Mouse (Mus musculus): ENCODE results near the gene Cdc37. TPM values are rescaled to one million over a fixed set of nuclear protein-coding genes. Genes with fewer than 3 reads are reported as not detected.

Cdc37 gene
- polyA plus RNA-seq, 1 experiment from 2014 or later, result 161 TPM

- no peak for TF ChIP-seq EP300 (optimal IDR thresholded peaks at IDR 0.05)
- peak; percentile 45 for TF ChIP-seq CTCF (IDR thresholded peaks at IDR 0.05; ENCODE audit: low read depth)
- H3K9me3 ChIP-seq (ENCODE audit: control insufficient read depth, low read length), result no peaks in the 10 kb centered on the region
- WGBS, result 7% methylated on average over 26 of the region's 34 CpGs
- DNase-seq (ENCODE audit: low spot score) (peak; percentile 81), ATAC-seq (ENCODE audit: low FRiP score, low TSS enrichment) (peak; percentile 74)
- H3K36me3 ChIP-seq (ENCODE audit: control insufficient read depth, insufficient read depth, low read length), result no peaks in the 10 kb centered on the region
- peak overlapping the region; percentile 66 for H3K4me2 ChIP-seq (replicated peaks; ENCODE audit: low read depth)
- H3K4me3 ChIP-seq (ENCODE audit: low read depth, low read length), result peak overlapping the region; percentile 43
- H3K27ac ChIP-seq (replicated peaks), result no peak overlapping the region
- H3K4me1 ChIP-seq (replicated peaks; ENCODE audit: control insufficient read depth, insufficient read depth), result peaks cover 7% of the 10 kb centered on the region; the same call in 1 of the 2 replicates
- H3K9ac ChIP-seq (ENCODE audit: low read length), result peak overlapping the region; percentile 59
- H3K27me3 ChIP-seq (ENCODE audit: control insufficient read depth, insufficient read depth, low read length), result no peaks in the 10 kb centered on the region
Observed at GRCm38 (mm10) chr9:21183905-21184413, 34.2 kb upstream of the Cdc37 start.

GRCm38 (mm10) chr9:21183421-21183820 lies 33.6 kb upstream of the Cdc37 start:
- no peak for ATAC-seq (ENCODE audit: low FRiP score, low TSS enrichment)
- no peaks in the 10 kb centered on the region for H3K27me3 ChIP-seq (ENCODE audit: control insufficient read depth, insufficient read depth, low read length)

GRCm38 (mm10) chr9:21181421-21182220 lies 31.8 kb upstream of the Cdc37 start:
- Histone ChIP-seq H3K27me3 (ENCODE audit: control insufficient read depth, insufficient read depth, low read length) (no peaks in the 10 kb centered on the region), H3K4me2 (replicated peaks; ENCODE audit: low read depth) (peak overlapping the region; percentile 66), H3K9ac (ENCODE audit: low read length) (peak overlapping the region; percentile 71), H3K4me3 (ENCODE audit: low read depth, low read length) (peak overlapping the region; percentile 49), H3K36me3 (ENCODE audit: control insufficient read depth, insufficient read depth, low read length) (no peaks in the 10 kb centered on the region), H3K9me3 (ENCODE audit: control insufficient read depth, low read length) (no peaks in the 10 kb centered on the region), H3K27ac (replicated peaks) (0 out of 2 replicates have a peak overlapping the region, but pooled peaks have one; percentile 8), H3K4me1 (replicated peaks; ENCODE audit: control insufficient read depth, insufficient read depth) (peaks cover 7% of the 10 kb centered on the region; the same call in 1 of the 2 replicates)
- ATAC-seq (ENCODE audit: low FRiP score, low TSS enrichment), result peak; percentile 55; the same call in 1 of the 2 replicates
- TF ChIP-seq EP300 (optimal IDR thresholded peaks at IDR 0.05) (no peak), CTCF (IDR thresholded peaks at IDR 0.05; ENCODE audit: low read depth) (no peak)
- peak; percentile 50 for DNase-seq (ENCODE audit: low spot score)
- WGBS, result 10% methylated on average over 45 of the region's 48 CpGs

More at GRCm38 (mm10) chr9:21183421-21183820, 33.6 kb upstream of the Cdc37 start:
- no peaks in the 10 kb centered on the region for H3K36me3 ChIP-seq (ENCODE audit: control insufficient read depth, insufficient read depth, low read length)
- no peak overlapping the region for H3K9ac ChIP-seq (ENCODE audit: low read length)
- H3K4me2 ChIP-seq (replicated peaks; ENCODE audit: low read depth), result no peak overlapping the region; the same call in 1 of the 2 replicates
- WGBS, result 85% methylated on average over 6 of the region's 6 CpGs
- H3K4me3 ChIP-seq (ENCODE audit: low read depth, low read length), result no peak overlapping the region
- DNase-seq (ENCODE audit: low spot score), result no peak
- TF ChIP-seq EP300 (optimal IDR thresholded peaks at IDR 0.05) (no peak), CTCF (IDR thresholded peaks at IDR 0.05; ENCODE audit: low read depth) (no peak)
- H3K4me1 ChIP-seq (replicated peaks; ENCODE audit: control insufficient read depth, insufficient read depth), result peaks cover 7% of the 10 kb centered on the region; the same call in 1 of the 2 replicates
- H3K27ac ChIP-seq (replicated peaks), result no peak overlapping the region
- H3K9me3 ChIP-seq (ENCODE audit: control insufficient read depth, low read length), result no peaks in the 10 kb centered on the region

- WGBS, result 77% methylated on average over 1 of the region's 1 CpGs
- TF ChIP-seq EP300 (optimal IDR thresholded peaks at IDR 0.05) (no peak), CTCF (IDR thresholded peaks at IDR 0.05; ENCODE audit: low read depth) (no peak)
- Histone ChIP-seq H3K4me2 (replicated peaks; ENCODE audit: low read depth) (peak overlapping the region; percentile 66; the same call in 1 of the 2 replicates), H3K27me3 (ENCODE audit: control insufficient read depth, insufficient read depth, low read length) (no peaks in the 10 kb centered on the region), H3K4me3 (ENCODE audit: low read depth, low read length) (no peak overlapping the region), H3K4me1 (replicated peaks; ENCODE audit: control insufficient read depth, insufficient read depth) (peaks cover 7% of the 10 kb centered on the region; the same call in 1 of the 2 replicates), H3K9ac (ENCODE audit: low read length) (no peak overlapping the region), H3K36me3 (ENCODE audit: control insufficient read depth, insufficient read depth, low read length) (no peaks in the 10 kb centered on the region), H3K9me3 (ENCODE audit: control insufficient read depth, low read length) (no peaks in the 10 kb centered on the region), H3K27ac (replicated peaks) (no peak overlapping the region)
- DNase-seq (ENCODE audit: low spot score) (no peak), ATAC-seq (ENCODE audit: low FRiP score, low TSS enrichment) (no peak)
Observed at GRCm38 (mm10) chr9:21180841-21181240, 31.1 kb upstream of the Cdc37 start.

GRCm38 (mm10) chr9:21180402-21180801 lies 30.6 kb upstream of the Cdc37 start:
- TF ChIP-seq EP300 (optimal IDR thresholded peaks at IDR 0.05) (no peak), CTCF (IDR thresholded peaks at IDR 0.05; ENCODE audit: low read depth) (no peak)
- H3K4me2 ChIP-seq (replicated peaks; ENCODE audit: low read depth), result no peak overlapping the region
- H3K9ac ChIP-seq (ENCODE audit: low read length), result no peak overlapping the region
- no peak overlapping the region for H3K4me3 ChIP-seq (ENCODE audit: low read depth, low read length)
- H3K4me1 ChIP-seq (replicated peaks; ENCODE audit: control insufficient read depth, insufficient read depth), result peaks cover 7% of the 10 kb centered on the region; the same call in 1 of the 2 replicates
- 52% methylated on average over 4 of the region's 4 CpGs for WGBS
- ATAC-seq (ENCODE audit: low FRiP score, low TSS enrichment), result no peak
- no peaks in the 10 kb centered on the region for H3K36me3 ChIP-seq (ENCODE audit: control insufficient read depth, insufficient read depth, low read length)
- no peak overlapping the region for H3K27ac ChIP-seq (replicated peaks)
- no peaks in the 10 kb centered on the region for H3K27me3 ChIP-seq (ENCODE audit: control insufficient read depth, insufficient read depth, low read length)
- H3K9me3 ChIP-seq (ENCODE audit: control insufficient read depth, low read length), result no peaks in the 10 kb centered on the region
- no peak for DNase-seq (ENCODE audit: low spot score)

- Histone ChIP-seq H3K9me3 (ENCODE audit: control insufficient read depth, low read length) (no peaks in the 10 kb centered on the region), H3K9ac (ENCODE audit: low read length) (no peak overlapping the region), H3K27ac (replicated peaks) (no peak overlapping the region), H3K36me3 (ENCODE audit: control insufficient read depth, insufficient read depth, low read length) (no peaks in the 10 kb centered on the region), H3K4me3 (ENCODE audit: low read depth, low read length) (no peak overlapping the region), H3K4me2 (replicated peaks; ENCODE audit: low read depth) (no peak overlapping the region), H3K27me3 (ENCODE audit: control insufficient read depth, insufficient read depth, low read length) (no peaks in the 10 kb centered on the region), H3K4me1 (replicated peaks; ENCODE audit: control insufficient read depth, insufficient read depth) (no peaks in the 10 kb centered on the region; the same call in none of the 2 replicates)
- no peak for DNase-seq (ENCODE audit: low spot score)
- TF ChIP-seq CTCF (IDR thresholded peaks at IDR 0.05; ENCODE audit: low read depth) (no peak), EP300 (optimal IDR thresholded peaks at IDR 0.05) (no peak)
- 63% methylated on average over 6 of the region's 6 CpGs for WGBS
- no peak for ATAC-seq (ENCODE audit: low FRiP score, low TSS enrichment)
Observed at GRCm38 (mm10) chr9:21172364-21172763, 22.6 kb upstream of the Cdc37 start.

All from stomach, postnatal 0 days (tissue).